Mouse (Mus musculus) lung, adult 2 months (tissue): Measurements from ENCODE around the gene Carm1.

Experiments
- CTCF ChIP-seq: fragments of 200-500 bp; IDR thresholded peaks from 2 replicates; pipeline ENCODE4 v1.5.1; 2011; ENCODE audit warnings: mild to moderate bottlenecking, low read length, control low read depth; ENCODE audit not compliant: insufficient read depth
- POLR2A ChIP-seq: fragments of 200-500 bp; IDR thresholded peaks from 2 replicates; pipeline ENCODE4 v1.6.1; 2011; ENCODE audit warnings: low read depth, mild to moderate bottlenecking, control low read depth, low read length, borderline replicate concordance; ENCODE audit errors: extremely low read depth

DNA sequence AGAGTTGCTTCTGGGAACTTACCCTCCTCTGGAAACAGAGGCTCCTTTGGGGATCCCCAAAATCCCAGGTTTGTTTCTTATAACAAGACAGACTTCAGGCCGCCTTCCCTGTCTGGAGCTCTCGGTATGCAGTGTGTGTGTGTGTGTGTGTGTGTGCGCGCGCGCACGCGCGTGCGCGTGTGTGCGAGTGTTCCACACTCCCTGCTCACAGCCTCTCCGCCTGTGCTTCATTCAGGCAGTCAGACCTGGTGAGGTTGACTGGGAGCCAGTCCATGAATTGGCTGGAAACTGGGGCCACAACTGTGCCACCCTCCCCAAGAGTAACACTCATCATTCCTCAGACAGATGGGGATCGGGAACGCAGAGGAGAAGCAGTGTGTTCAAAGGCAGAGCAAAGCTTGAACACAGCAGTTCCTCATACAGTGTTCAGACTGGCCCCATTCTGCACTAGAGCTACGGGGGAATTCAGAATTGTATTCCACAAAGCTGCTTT is 49.6 kb upstream of the Carm1 start:
- TF ChIP-seq CTCF (no peak), POLR2A (no peak)
